Mouse (Mus musculus) hindbrain, embryonic 12.5 days (tissue): ENCODE data around the gene Hba-x. TPM values are rescaled to one million over a fixed set of nuclear protein-coding genes. Genes with fewer than 3 reads are reported as not detected.
"Not testable (repeated sequence)": the region's sequence is repeated elsewhere in the genome, so short reads cannot be mapped to it uniquely, and the experiment has no call there.

Experiments
- ATAC-seq: fragments of 200-750 bp; cut with Nextera tagmentation; 2 replicates; pipeline ENCODE4 v1.8.0; 2017; ENCODE audit warnings: moderate TSS enrichment; ENCODE audit not compliant: low FRiP score
- H3K27ac ChIP-seq: fragments of 300-500 bp; sonication (generic); 2 replicates; pipeline ENCODE4 v1.5.1; 2016; ENCODE audit warnings: mild to moderate bottlenecking
- H3K27me3 ChIP-seq: fragments of 300-500 bp; sonication (generic); 2 replicates; pipeline ENCODE4 v1.6.1; 2016; ENCODE audit warnings: mild to moderate bottlenecking
- H3K36me3 ChIP-seq: fragments of 300-500 bp; sonication (generic); 2 replicates; pipeline ENCODE4 v1.6.1; 2016; ENCODE audit warnings: mild to moderate bottlenecking
- H3K4me1 ChIP-seq: fragments of 300-500 bp; sonication (generic); 2 replicates; pipeline ENCODE4 v1.6.1; 2016
- H3K4me2 ChIP-seq: fragments of 300-500 bp; sonication (generic); replicated peaks from 2 replicates; pipeline ENCODE4 v1.6.1; 2016; ENCODE audit warnings: mild to moderate bottlenecking
- H3K4me3 ChIP-seq: fragments of 300-500 bp; sonication (generic); 2 replicates; pipeline ENCODE4 v1.5.1; 2016; ENCODE audit warnings: mild to moderate bottlenecking
- H3K9ac ChIP-seq: fragments of 300-500 bp; sonication (generic); 2 replicates; pipeline ENCODE4 v1.6.1; 2016; ENCODE audit warnings: mild to moderate bottlenecking, moderate library complexity
- H3K9me3 ChIP-seq: fragments of 300-500 bp; sonication (generic); replicated peaks from 2 replicates; pipeline ENCODE4 v1.6.1; 2016; ENCODE audit warnings: mild to moderate bottlenecking
- WGBS: fragments of 180-500 bp; shearing (Covaris S2); methylation state at CpG from one replicate; pipeline ENCODE4 v1.1.7; 2016; 5-methylcytosine and 5-hydroxymethylcytosine counted together
- polyA plus RNA-seq: library from polyadenylated mRNA; unstranded; fragments of >200 nt; fragmentation: Nextera tagmentation; extraction: Ambion mirVana; gene quantifications from 2 replicates; pipeline ENCODE4 v1.2.1, GENCODE M21; 2016

The Hba-x gene
- polyA plus RNA-seq, 1 experiment from 2014 or later, result 2,073 TPM

DNA sequence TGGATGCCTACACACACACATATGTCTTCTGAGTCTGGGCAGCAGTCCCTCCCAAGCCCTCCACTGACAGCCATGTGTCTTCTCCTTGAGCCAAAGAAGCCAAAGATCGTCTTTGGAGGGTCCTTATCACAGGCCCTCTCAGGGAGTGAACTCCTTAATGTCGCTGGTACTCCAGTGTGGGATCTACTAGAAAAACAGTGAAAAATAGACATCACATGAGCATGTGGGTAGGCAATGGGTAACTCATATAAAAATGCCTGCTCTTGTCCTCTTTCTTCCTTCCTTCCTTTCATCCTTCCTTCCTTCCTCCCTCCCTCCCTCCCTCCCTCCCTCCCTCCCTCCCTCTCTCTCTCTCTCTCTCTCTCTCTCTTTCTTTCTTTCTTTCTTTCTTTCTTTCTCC lies 21.2 kb downstream of the Hba-x start:
- WGBS, result 54% methylated on average over 2 of the region's 2 CpGs
- H3K27ac ChIP-seq, H3K4me2 ChIP-seq, H3K4me3 ChIP-seq, H3K9me3 ChIP-seq, H3K4me1 ChIP-seq, H3K36me3 ChIP-seq, H3K9ac ChIP-seq, ATAC-seq: not testable (repeated sequence)
- H3K27me3 ChIP-seq, result peaks cover 13% of the 10 kb centered on the region

DNA sequence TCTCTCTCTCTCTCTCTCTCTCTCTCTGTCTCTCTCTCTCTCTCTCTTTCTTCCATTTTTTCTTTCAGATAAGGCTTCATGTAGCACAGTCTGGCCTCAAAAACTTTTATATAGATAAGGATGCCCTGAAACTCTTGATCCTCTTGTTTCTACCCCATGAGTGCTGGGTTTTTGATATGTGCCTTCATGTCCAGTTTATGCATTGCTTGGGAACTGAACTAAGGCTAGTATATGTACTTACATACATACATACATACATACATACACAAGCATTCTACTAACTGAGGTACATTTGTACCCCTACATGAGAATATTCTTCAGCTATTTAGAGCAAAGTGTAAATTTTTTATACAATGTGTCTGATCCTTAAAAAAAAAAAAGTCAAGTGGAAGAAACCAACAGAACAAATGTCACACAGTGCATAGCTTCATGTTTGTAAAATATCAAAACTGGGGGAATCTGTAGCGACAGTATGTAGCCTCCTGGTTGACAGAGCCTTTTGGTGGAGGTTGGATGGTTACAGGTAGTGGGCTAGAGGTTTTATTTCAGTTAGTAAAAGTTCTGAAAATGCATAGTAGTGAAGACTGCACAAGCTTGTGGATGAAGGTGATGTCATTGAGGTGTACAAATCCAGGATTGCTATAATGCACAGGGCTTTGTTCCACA lies 21.8 kb downstream of the Hba-x start:
- WGBS, result 97% methylated on average over 1 of the region's 1 CpGs
- peaks cover 13% of the 10 kb centered on the region for H3K27me3 ChIP-seq
- no peak overlapping the region for H3K4me3 ChIP-seq

DNA sequence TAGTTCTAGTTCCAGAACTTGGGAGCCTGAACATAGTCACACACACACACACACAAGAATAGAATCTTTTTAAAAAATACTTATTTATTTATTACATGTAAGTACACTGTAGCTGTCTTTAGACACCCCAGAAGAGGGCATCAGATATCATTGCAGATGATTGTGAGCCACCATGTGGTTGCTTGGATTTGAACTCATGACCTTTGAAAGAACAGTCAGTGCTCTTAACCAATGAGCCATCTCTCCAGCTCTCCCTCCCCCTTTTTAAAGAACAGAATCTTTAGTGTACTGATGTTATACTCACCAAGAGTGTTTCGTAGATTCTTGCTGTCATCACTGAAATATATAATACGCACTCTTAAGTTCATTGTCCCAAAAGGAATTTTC lies 22.3 kb downstream of the Hba-x start:
- H3K4me2 ChIP-seq, result no peak overlapping the region
- no peaks in the 10 kb centered on the region for H3K4me1 ChIP-seq
- H3K36me3 ChIP-seq, result no peaks in the 10 kb centered on the region
- H3K27ac ChIP-seq, result no peak overlapping the region
- H3K27me3 ChIP-seq, result peaks cover 13% of the 10 kb centered on the region
- ATAC-seq, result no peak
- no peak overlapping the region for H3K4me3 ChIP-seq
- no peak overlapping the region for H3K9ac ChIP-seq
- WGBS, result 92% methylated on average over 2 of the region's 2 CpGs
- H3K9me3 ChIP-seq, result no peaks in the 10 kb centered on the region

More for the DNA sequence above, 21.8 kb downstream of the Hba-x start:
- H3K9ac ChIP-seq, result no peak overlapping the region
- no peak for ATAC-seq
- no peak overlapping the region for H3K27ac ChIP-seq
- no peak overlapping the region for H3K4me2 ChIP-seq
- H3K36me3 ChIP-seq, result no peaks in the 10 kb centered on the region
- no peaks in the 10 kb centered on the region for H3K4me1 ChIP-seq
- H3K9me3 ChIP-seq, result no peaks in the 10 kb centered on the region

GRCm38 (mm10) chr11:32299865-32300264 lies 23.7 kb downstream of the Hba-x start, which contains the start of gene Hbq1a:
TSS of gene Hbq1a (plus strand) at chr11:32300069.
- WGBS, result 11% methylated on average over 16 of the region's 16 CpGs
- peak within 1 kb of the TSS; percentile 54 for H3K4me2 ChIP-seq
- not testable (repeated sequence) for H3K36me3 ChIP-seq, H3K27ac ChIP-seq, H3K4me1 ChIP-seq, H3K9ac ChIP-seq, H3K9me3 ChIP-seq
- H3K4me3 ChIP-seq, result peak within 1 kb of the TSS; percentile 24
- H3K27me3 ChIP-seq, result peaks cover 13% of the 10 kb centered on the region
- peak; percentile 71 for ATAC-seq

- WGBS, result 55% methylated on average over 14 of the region's 17 CpGs
- Histone ChIP-seq H3K27me3 (peaks cover 13% of the 10 kb centered on the region), H3K36me3 (no peaks in the 10 kb centered on the region), H3K4me1 (no peaks in the 10 kb centered on the region), H3K9me3 (no peaks in the 10 kb centered on the region), H3K4me3 (peak overlapping the region; percentile 24), H3K9ac (no peak overlapping the region), H3K4me2 (peak overlapping the region; percentile 54), H3K27ac (no peak overlapping the region)
- ATAC-seq, result peak; percentile 29; the same call in 1 of the 2 replicates
Measured at GRCm38 (mm10) chr11:32300279-32301267, 24.4 kb downstream of the Hba-x start.

- no peak for ATAC-seq
- Histone ChIP-seq H3K9ac (no peak overlapping the region), H3K9me3 (no peaks in the 10 kb centered on the region), H3K27me3 (peaks cover 13% of the 10 kb centered on the region), H3K4me3 (no peak overlapping the region), H3K36me3 (no peaks in the 10 kb centered on the region), H3K4me1 (no peaks in the 10 kb centered on the region), H3K27ac (no peak overlapping the region), H3K4me2 (no peak overlapping the region)
- 77% methylated on average over 1 of the region's 1 CpGs for WGBS
Measured at GRCm38 (mm10) chr11:32301506-32301905, 25.3 kb downstream of the Hba-x start.

DNA sequence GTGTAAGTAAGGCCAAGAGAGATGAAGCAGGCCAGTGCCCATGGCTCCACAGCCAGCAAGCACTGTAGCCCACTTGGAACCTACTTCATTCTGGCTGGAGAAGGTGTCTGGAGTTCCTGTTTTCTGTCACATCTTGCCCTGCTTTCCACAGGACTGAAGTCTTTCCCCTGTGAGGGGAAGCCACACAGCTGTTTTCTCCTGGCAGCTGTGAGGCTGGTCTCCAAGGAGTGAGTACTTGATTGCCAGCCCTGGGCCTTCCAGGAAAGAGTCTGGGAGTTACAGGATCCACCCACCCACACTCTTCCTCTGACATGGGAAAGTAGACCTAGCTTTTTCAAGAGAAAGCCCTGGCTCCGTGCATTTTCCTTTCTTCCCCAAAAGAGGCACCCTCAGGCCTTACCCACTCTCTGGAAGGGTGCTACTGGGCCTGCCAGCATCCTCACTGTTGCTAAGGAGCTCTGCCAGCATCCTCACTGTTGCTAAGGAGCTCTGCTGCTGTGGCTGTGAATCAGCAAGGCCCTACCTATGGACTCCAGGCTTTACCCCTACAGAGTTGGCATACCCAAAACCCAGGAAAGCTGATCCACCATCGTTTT lies 26.7 kb downstream of the Hba-x start:
- Histone ChIP-seq H3K4me2 (no peak overlapping the region), H3K9ac (no peak overlapping the region), H3K4me1 (peaks cover 2% of the 10 kb centered on the region; the same call in 1 of the 2 replicates), H3K9me3 (no peaks in the 10 kb centered on the region), H3K36me3 (no peaks in the 10 kb centered on the region), H3K4me3 (no peak overlapping the region), H3K27ac (no peak overlapping the region), H3K27me3 (peaks cover 13% of the 10 kb centered on the region)
- 52% methylated on average over 2 of the region's 2 CpGs for WGBS
- ATAC-seq, result no peak

DNA sequence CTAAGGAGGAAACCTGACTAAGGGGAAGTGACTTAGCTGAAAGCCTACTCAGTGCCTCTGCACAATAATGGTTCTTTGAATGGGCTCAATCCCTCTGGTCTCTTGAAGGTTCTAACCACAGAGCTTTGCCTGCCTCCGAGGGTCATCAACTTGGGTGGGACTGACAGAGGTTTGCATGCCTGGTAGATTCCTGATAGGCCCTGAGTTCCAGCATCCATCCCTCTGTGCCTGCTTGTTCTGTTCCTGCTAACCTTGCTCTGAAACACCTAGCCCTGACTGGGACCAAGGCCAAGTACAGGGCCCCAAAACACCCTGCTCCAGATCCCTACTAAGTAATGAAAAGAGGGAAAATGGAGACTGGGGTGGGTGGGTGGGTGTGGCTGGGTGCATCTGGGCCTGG lies 27.3 kb downstream of the Hba-x start:
- Histone ChIP-seq H3K4me1 (peaks cover 4% of the 10 kb centered on the region; the same call in 1 of the 2 replicates), H3K27ac (no peak overlapping the region), H3K4me3 (no peak overlapping the region), H3K9ac (no peak overlapping the region), H3K36me3 (no peaks in the 10 kb centered on the region), H3K4me2 (no peak overlapping the region), H3K27me3 (peaks cover 13% of the 10 kb centered on the region), H3K9me3 (no peaks in the 10 kb centered on the region)
- WGBS, result 94% methylated on average over 1 of the region's 1 CpGs
- ATAC-seq, result no peak

GRCm38 (mm10) chr11:32307006-32307405 lies 30.8 kb downstream of the Hba-x start:
- WGBS, result 63% methylated on average over 1 of the region's 1 CpGs
- no peak overlapping the region for H3K9ac ChIP-seq
- peaks cover 7% of the 10 kb centered on the region; the same call in 1 of the 2 replicates for H3K4me1 ChIP-seq
- no peaks in the 10 kb centered on the region for H3K36me3 ChIP-seq
- H3K27me3 ChIP-seq, result no peaks in the 10 kb centered on the region
- no peak overlapping the region for H3K4me3 ChIP-seq
- no peaks in the 10 kb centered on the region for H3K9me3 ChIP-seq
- H3K27ac ChIP-seq, result no peak overlapping the region
- H3K4me2 ChIP-seq, result no peak overlapping the region
- ATAC-seq, result no peak

DNA sequence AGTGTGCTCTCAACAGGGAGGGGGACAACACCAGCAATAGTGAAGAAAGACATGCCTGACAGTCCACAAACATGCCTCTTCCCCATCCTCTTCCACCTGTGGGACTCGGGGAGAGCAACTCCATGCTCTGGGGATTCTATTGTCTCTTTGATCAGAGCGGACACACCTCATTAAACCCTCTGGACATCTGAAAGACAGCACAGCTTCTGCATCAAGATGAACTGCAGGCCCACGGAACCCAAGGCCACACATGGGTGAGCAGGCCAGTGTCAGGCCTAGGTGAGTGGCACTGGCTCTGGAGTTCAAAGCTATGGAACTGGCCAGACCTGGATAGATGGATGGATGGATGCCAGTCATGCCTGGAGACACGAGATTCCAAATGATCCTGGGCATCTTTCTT lies 33.2 kb downstream of the Hba-x start:
- Histone ChIP-seq H3K27me3 (no peaks in the 10 kb centered on the region), H3K9ac (no peak overlapping the region), H3K27ac (no peak overlapping the region), H3K4me1 (peaks cover 7% of the 10 kb centered on the region; the same call in 1 of the 2 replicates), H3K4me2 (no peak overlapping the region), H3K4me3 (no peak overlapping the region), H3K9me3 (no peaks in the 10 kb centered on the region), H3K36me3 (no peaks in the 10 kb centered on the region)
- 36% methylated on average over 4 of the region's 4 CpGs for WGBS
- ATAC-seq, result no peak

DNA sequence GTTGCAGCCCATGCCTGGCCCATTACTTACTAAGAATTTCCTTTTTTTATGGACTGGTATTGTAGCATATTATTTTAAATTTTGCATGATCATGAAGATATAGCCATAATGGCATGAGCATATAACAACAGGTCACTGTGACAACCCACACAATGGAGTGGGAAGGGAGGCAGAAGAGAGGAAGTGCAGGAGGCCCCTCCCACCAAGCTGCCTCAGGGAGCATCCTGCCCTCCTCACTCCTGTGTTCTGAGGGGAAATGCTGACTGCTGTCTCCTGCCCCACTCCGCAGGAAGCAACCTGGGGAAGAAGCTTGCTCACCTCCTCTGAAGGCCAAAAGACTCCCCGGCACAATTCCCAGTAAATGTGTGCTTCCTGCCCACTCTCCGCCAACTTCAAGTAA lies 33.7 kb downstream of the Hba-x start:
- no peaks in the 10 kb centered on the region for H3K27me3 ChIP-seq
- H3K36me3 ChIP-seq, result no peaks in the 10 kb centered on the region
- 68% methylated on average over 3 of the region's 3 CpGs for WGBS
- peaks cover 7% of the 10 kb centered on the region; the same call in 1 of the 2 replicates for H3K4me1 ChIP-seq
- no peak overlapping the region for H3K27ac ChIP-seq
- no peak overlapping the region for H3K4me2 ChIP-seq
- no peak overlapping the region for H3K4me3 ChIP-seq
- H3K9ac ChIP-seq, result no peak overlapping the region
- H3K9me3 ChIP-seq, result no peaks in the 10 kb centered on the region
- ATAC-seq, result no peak

DNA sequence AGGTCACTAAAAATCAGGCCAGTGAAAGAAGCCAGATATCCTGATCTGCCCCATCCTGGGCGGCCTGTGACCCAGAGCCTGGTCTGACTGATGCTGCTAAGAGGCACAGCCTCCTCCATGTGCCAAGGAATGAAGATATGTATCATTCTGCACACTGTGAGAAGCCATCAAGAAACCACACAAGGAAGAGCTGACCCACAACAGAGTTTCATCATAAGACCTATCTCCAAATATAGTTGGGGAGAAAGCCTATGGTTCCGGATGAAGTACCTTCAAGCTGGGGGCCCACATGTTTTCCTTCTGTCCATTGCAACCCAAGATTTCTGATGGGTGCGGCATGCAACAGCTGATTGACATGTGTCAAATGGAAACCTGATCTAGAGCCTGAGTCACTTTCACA lies 39.8 kb downstream of the Hba-x start:
- H3K4me1 ChIP-seq, result peaks cover 3% of the 10 kb centered on the region; the same call in 1 of the 2 replicates
- no peaks in the 10 kb centered on the region for H3K27me3 ChIP-seq
- no peak overlapping the region for H3K9ac ChIP-seq
- no peak for ATAC-seq
- H3K36me3 ChIP-seq, result no peaks in the 10 kb centered on the region
- H3K4me2 ChIP-seq, result no peak overlapping the region
- H3K9me3 ChIP-seq, result no peaks in the 10 kb centered on the region
- H3K27ac ChIP-seq, result no peak overlapping the region
- 90% methylated on average over 3 of the region's 3 CpGs for WGBS
- no peak overlapping the region for H3K4me3 ChIP-seq
